Mouse (Mus musculus): ENCODE measurements around the gene Tbx18. TPM values are rescaled to one million over a fixed set of nuclear protein-coding genes. Genes with fewer than 3 reads are reported as not detected.

Tbx18 gene
- polyA plus RNA-seq, 1 experiment from 2014 or later, result 10.5 TPM

- ATAC-seq (ENCODE audit: extremely low read depth, insufficient number of reproducible peaks, low FRiP score, low TSS enrichment), result no peak
- Histone ChIP-seq H3K4me2 (no peak overlapping the region), H3K27me3 (replicated peaks) (no peaks in the 10 kb centered on the region; the same call in 1 of the 2 replicates), H3K4me3 (no peak overlapping the region), H3K27ac (replicated peaks) (no peak overlapping the region), H3K9ac (no peak overlapping the region), H3K36me3 (peaks cover 48% of the 10 kb centered on the region), H3K9me3 (no peaks in the 10 kb centered on the region), H3K4me1 (peaks cover 11% of the 10 kb centered on the region)
Observed at GRCm38 (mm10) chr9:87708151-87708550, 22.9 kb downstream of the Tbx18 start.

GRCm38 (mm10) chr9:87702267-87702666, 28.8 kb downstream of the Tbx18 start:
- Histone ChIP-seq H3K9ac (no peak overlapping the region), H3K4me1 (peaks cover 16% of the 10 kb centered on the region), H3K27me3 (replicated peaks) (no peaks in the 10 kb centered on the region), H3K36me3 (peaks cover 28% of the 10 kb centered on the region), H3K4me3 (no peak overlapping the region), H3K9me3 (no peaks in the 10 kb centered on the region), H3K4me2 (no peak overlapping the region), H3K27ac (replicated peaks) (peak overlapping the region; percentile 41)
- 27% methylated on average over 2 of the region's 2 CpGs for WGBS
- no peak for ATAC-seq (ENCODE audit: extremely low read depth, insufficient number of reproducible peaks, low FRiP score, low TSS enrichment)

GRCm38 (mm10) chr9:87686981-87687380, 44.1 kb downstream of the Tbx18 start:
- Histone ChIP-seq H3K27me3 (replicated peaks) (no peaks in the 10 kb centered on the region), H3K4me2 (no peak overlapping the region), H3K9ac (no peak overlapping the region), H3K27ac (replicated peaks) (no peak overlapping the region), H3K36me3 (peaks cover 2% of the 10 kb centered on the region; the same call in 1 of the 2 replicates), H3K4me3 (no peak overlapping the region), H3K4me1 (peaks cover 4% of the 10 kb centered on the region), H3K9me3 (0 out of 2 replicates have a peak, but pooled peaks cover 3% of the 10 kb centered on the region)
- no peak for ATAC-seq (ENCODE audit: extremely low read depth, insufficient number of reproducible peaks, low FRiP score, low TSS enrichment)
- 59% methylated on average over 9 of the region's 9 CpGs for WGBS

- no peaks in the 10 kb centered on the region for H3K9me3 ChIP-seq
- no peak overlapping the region for H3K4me3 ChIP-seq
- no peaks in the 10 kb centered on the region for H3K27me3 ChIP-seq (replicated peaks)
- 58% methylated on average over 11 of the region's 11 CpGs for WGBS
- no peak overlapping the region for H3K4me2 ChIP-seq
- H3K27ac ChIP-seq (replicated peaks), result no peak overlapping the region
- no peak for ATAC-seq (ENCODE audit: extremely low read depth, insufficient number of reproducible peaks, low FRiP score, low TSS enrichment)
- no peak overlapping the region for H3K9ac ChIP-seq
- H3K36me3 ChIP-seq, result no peaks in the 10 kb centered on the region
- H3K4me1 ChIP-seq, result peaks cover 4% of the 10 kb centered on the region
Observed at GRCm38 (mm10) chr9:87682247-87682646, 48.8 kb downstream of the Tbx18 start.
